Mouse (Mus musculus): ENCODE measurements around the gene Itih1. TPM values are rescaled to one million over a fixed set of nuclear protein-coding genes. Genes with fewer than 3 reads are reported as not detected.

Gene Itih1
- polyA plus RNA-seq, 1 experiment from 2014 or later, result 0.10 TPM

Other genes starting within 250 kb of the Itih1 start
- 11.5 and 12.0 TPM in 2 replicates for gene Sfmbt1, start 228.4 kb downstream of the Itih1 start, polyA plus RNA-seq (2016; fragmentation: Nextera tagmentation; extraction: Ambion mirVana)
- 19.1 and 21.1 TPM in 2 replicates for gene Tmem110, start 117.7 kb downstream of the Itih1 start, polyA plus RNA-seq (2016; fragmentation: Nextera tagmentation; extraction: Ambion mirVana)
- gene Mustn1, start 64.1 kb downstream of the Itih1 start, polyA plus RNA-seq (2016; fragmentation: Nextera tagmentation; extraction: Ambion mirVana), result 2.3 and 2.6 TPM in 2 replicates
- gene Itih4, start 56.8 kb downstream of the Itih1 start, polyA plus RNA-seq (2016; fragmentation: Nextera tagmentation; extraction: Ambion mirVana), result 0.17 TPM in 1 of 2 replicates, not detected in the other
- 1.4 and 2.2 TPM in 2 replicates for gene Itih3, start 19.5 kb downstream of the Itih1 start, polyA plus RNA-seq (2016; fragmentation: Nextera tagmentation; extraction: Ambion mirVana)
- gene Nek4, start 8.1 kb upstream of the Itih1 start, polyA plus RNA-seq (2016; fragmentation: Nextera tagmentation; extraction: Ambion mirVana), result 5.1 and 7.4 TPM in 2 replicates
- gene Glt8d1, start 58.1 kb upstream of the Itih1 start, polyA plus RNA-seq (2016; fragmentation: Nextera tagmentation; extraction: Ambion mirVana), result 55.8 and 57.1 TPM in 2 replicates
- 368 and 374 TPM in 2 replicates for gene Spcs1, start 58.4 kb upstream of the Itih1 start, polyA plus RNA-seq (2016; fragmentation: Nextera tagmentation; extraction: Ambion mirVana)
- gene Pbrm1, start 75.8 kb upstream of the Itih1 start, polyA plus RNA-seq (2016; fragmentation: Nextera tagmentation; extraction: Ambion mirVana), result 124 and 134 TPM in 2 replicates
- 75.3 and 79.5 TPM in 2 replicates for gene Gnl3, start 75.9 kb upstream of the Itih1 start, polyA plus RNA-seq (2016; fragmentation: Nextera tagmentation; extraction: Ambion mirVana)
- 62.6 and 68.6 TPM in 2 replicates for gene Smim4, start 185.7 kb upstream of the Itih1 start, polyA plus RNA-seq (2016; fragmentation: Nextera tagmentation; extraction: Ambion mirVana)
- 343 and 346 TPM in 2 replicates for gene Nt5dc2, start 187.8 kb upstream of the Itih1 start, polyA plus RNA-seq (2016; fragmentation: Nextera tagmentation; extraction: Ambion mirVana)
- 48.3 and 56.7 TPM in 2 replicates for gene Stab1, start 225.4 kb upstream of the Itih1 start, polyA plus RNA-seq (2016; fragmentation: Nextera tagmentation; extraction: Ambion mirVana)